Mouse (Mus musculus) hindbrain, embryonic 11.5 days (tissue): ENCODE measurements around the gene Gm21954. TPM values are rescaled to one million over a fixed set of nuclear protein-coding genes. Genes with fewer than 3 reads are reported as not detected.

Experiments used
- ATAC-seq: fragments of 200-750 bp; cut with Nextera tagmentation; 2 replicates; pipeline ENCODE4 v1.8.0; 2017; ENCODE audit warnings: mild to moderate bottlenecking, moderate TSS enrichment, moderate library complexity; ENCODE audit not compliant: low FRiP score
- DNase-seq: peaks from one replicate; pipeline ENCODE4 v3.0.0-alpha.2; 2015; ENCODE audit warnings: low spot score
- H3K27ac ChIP-seq: fragments of 300-500 bp; sonication (generic); 2 replicates; pipeline ENCODE4 v1.5.1; 2014; ENCODE audit warnings: mild to moderate bottlenecking, low read depth, low read length
- H3K27me3 ChIP-seq: fragments of 300-500 bp; sonication (generic); 2 replicates; pipeline ENCODE4 v1.6.1; 2014; ENCODE audit warnings: mild to moderate bottlenecking, low read length, moderate library complexity, mixed read lengths; ENCODE audit not compliant: control insufficient read depth, insufficient read depth
- H3K36me3 ChIP-seq: fragments of 300-500 bp; sonication (generic); 2 replicates; pipeline ENCODE4 v1.6.1; 2014; ENCODE audit warnings: mild to moderate bottlenecking, low read length, moderate library complexity, mixed read lengths; ENCODE audit not compliant: control insufficient read depth, insufficient read depth
- H3K4me1 ChIP-seq: fragments of 300-500 bp; sonication (generic); replicated peaks from 2 replicates; pipeline ENCODE4 v1.6.1; 2014; ENCODE audit warnings: low read length, mixed read lengths; ENCODE audit not compliant: control insufficient read depth, insufficient read depth
- H3K4me2 ChIP-seq: fragments of 300-500 bp; sonication (generic); replicated peaks from 2 replicates; pipeline ENCODE4 v1.6.1; 2014; ENCODE audit warnings: mild to moderate bottlenecking, low read depth, low read length
- H3K4me3 ChIP-seq: fragments of 300-500 bp; sonication (generic); 2 replicates; pipeline ENCODE4 v1.5.1; 2014; ENCODE audit warnings: low read depth, low read length
- H3K9ac ChIP-seq: fragments of 300-500 bp; sonication (generic); 2 replicates; pipeline ENCODE4 v1.6.1; 2014; ENCODE audit warnings: low read depth, low read length
- H3K9me3 ChIP-seq: fragments of 300-500 bp; sonication (generic); 2 replicates; pipeline ENCODE4 v1.6.1; 2016; ENCODE audit warnings: low read length; ENCODE audit not compliant: control insufficient read depth
- WGBS: fragments of 180-500 bp; shearing (Covaris S2); extraction: QIAGEN DNeasy Blood & Tissue Kit; methylation state at CpG from one replicate; pipeline ENCODE4 v1.1.7; 2014; 5-methylcytosine and 5-hydroxymethylcytosine counted together
- polyA plus RNA-seq: library from polyadenylated mRNA; unstranded; fragments of >200 nt; fragmentation: Nextera tagmentation; extraction: Ambion mirVana; gene quantifications from 2 replicates; pipeline ENCODE4 v1.2.1, GENCODE M21; 2014

The Gm21954 gene
- polyA plus RNA-seq, 1 experiment from 2014 or later = not detected

DNA sequence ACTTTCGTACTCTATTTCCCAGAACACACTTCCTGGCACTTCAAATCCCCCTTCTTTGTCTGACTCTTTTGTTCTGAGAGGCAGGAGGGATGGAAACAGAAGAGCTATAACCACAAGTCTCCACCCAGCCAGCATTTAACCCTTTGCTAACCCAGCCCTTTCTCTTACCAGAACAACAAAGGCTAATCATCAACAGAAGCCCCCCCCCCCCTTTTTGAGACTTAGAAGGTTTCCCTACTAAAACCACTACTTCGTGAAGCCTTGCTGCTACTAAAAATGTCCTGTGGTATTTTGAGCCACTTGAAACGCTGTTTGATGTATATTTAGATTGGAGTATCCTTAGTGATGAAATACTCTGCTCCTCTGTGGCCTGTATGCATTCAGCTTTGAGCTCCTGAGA, 52.7 kb downstream of the Gm21954 start:
- H3K27ac ChIP-seq = no peak overlapping the region
- DNase-seq (no peak), ATAC-seq (no peak)
- H3K27me3 ChIP-seq = no peaks in the 10 kb centered on the region
- WGBS = 21% methylated on average over 3 of the region's 3 CpGs
- no peak overlapping the region for H3K9ac ChIP-seq
- peaks cover 7% of the 10 kb centered on the region for H3K4me1 ChIP-seq
- H3K9me3 ChIP-seq = no peaks in the 10 kb centered on the region
- no peaks in the 10 kb centered on the region for H3K36me3 ChIP-seq
- H3K4me2 ChIP-seq = no peak overlapping the region
- no peak overlapping the region for H3K4me3 ChIP-seq

DNA sequence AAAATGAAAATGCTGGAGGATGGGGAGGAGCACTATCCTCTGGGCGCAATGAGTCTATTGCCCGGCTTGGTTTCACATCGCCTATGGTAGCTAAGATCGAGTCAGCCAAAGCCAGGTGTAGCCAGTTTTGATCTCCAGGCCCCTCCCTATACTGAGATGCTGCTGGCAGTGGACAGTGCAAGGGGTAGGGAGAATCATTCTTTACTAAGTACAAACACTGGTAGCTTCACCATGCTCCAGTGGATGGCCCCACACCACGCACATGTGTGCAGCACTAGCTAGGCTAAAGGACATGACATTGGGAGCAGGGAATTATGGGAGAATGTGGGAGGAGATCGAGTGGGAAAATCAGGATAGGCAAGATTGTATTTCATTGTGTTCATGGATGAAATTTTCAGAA, 53.2 kb downstream of the Gm21954 start:
- Histone ChIP-seq H3K9ac (no peak overlapping the region), H3K27ac (no peak overlapping the region), H3K4me2 (no peak overlapping the region), H3K9me3 (no peaks in the 10 kb centered on the region), H3K4me3 (no peak overlapping the region), H3K36me3 (no peaks in the 10 kb centered on the region), H3K4me1 (peaks cover 7% of the 10 kb centered on the region), H3K27me3 (no peaks in the 10 kb centered on the region)
- no peak for DNase-seq
- 67% methylated on average over 6 of the region's 6 CpGs for WGBS
- ATAC-seq = no peak

DNA sequence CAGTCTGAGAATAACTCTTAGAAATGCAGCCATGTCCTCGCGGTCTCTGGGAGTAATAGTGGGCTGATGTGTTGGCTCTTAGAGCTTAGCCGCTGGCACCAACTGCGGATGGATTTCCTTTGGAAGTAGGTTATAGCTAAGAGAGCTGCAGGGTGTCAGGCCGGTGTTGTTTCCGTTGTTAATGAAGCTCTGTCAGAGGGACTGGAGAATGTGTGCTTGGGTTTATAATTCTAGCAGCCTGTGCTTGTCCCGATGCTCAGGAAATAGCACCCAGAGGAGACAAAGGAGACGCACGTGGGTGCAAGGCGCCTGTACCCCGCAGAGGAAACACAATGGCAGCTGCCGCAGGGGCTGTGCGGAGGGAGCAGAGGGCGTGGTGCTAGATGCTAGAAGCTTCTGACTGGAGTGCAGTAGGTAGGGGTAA, 56.5 kb downstream of the Gm21954 start:
- H3K4me2 ChIP-seq = peak overlapping the region; percentile 17; the same call in 1 of the 2 replicates
- no peaks in the 10 kb centered on the region for H3K27me3 ChIP-seq
- peak overlapping the region; percentile 62; the same call in 1 of the 2 replicates for H3K27ac ChIP-seq
- H3K9me3 ChIP-seq = no peaks in the 10 kb centered on the region
- 17% methylated on average over 14 of the region's 14 CpGs for WGBS
- peak; percentile 52 for DNase-seq
- peaks cover 4% of the 10 kb centered on the region for H3K4me1 ChIP-seq
- 0 out of 2 replicates have a peak overlapping the region, but pooled peaks have one; percentile 34 for H3K9ac ChIP-seq
- ATAC-seq = peak; percentile 45; the same call in 1 of the 2 replicates
- H3K4me3 ChIP-seq = no peak overlapping the region
- H3K36me3 ChIP-seq = no peaks in the 10 kb centered on the region

Other genes with a start within 250 kb of the Gm21954 start
- 76.6 and 94.8 TPM in 2 replicates for gene Dclk1, start 229.8 kb downstream of the Gm21954 start, polyA plus RNA-seq